Mouse (Mus musculus) spleen, postnatal 36 days (tissue): Measurements from ENCODE around the gene Dtl.
"Not testable (repeated sequence)": the region's sequence is repeated elsewhere in the genome, so short reads cannot be mapped to it uniquely, and the experiment has no call there.

Experiments used
- DNase-seq, 2 experiments: peaks; one replicate each; pipeline ENCODE4 v3.0.0; 2022; ENCODE audit warnings: low spot score in 2 of 2, mixed read lengths in 1 of 2

Dtl gene

DNA sequence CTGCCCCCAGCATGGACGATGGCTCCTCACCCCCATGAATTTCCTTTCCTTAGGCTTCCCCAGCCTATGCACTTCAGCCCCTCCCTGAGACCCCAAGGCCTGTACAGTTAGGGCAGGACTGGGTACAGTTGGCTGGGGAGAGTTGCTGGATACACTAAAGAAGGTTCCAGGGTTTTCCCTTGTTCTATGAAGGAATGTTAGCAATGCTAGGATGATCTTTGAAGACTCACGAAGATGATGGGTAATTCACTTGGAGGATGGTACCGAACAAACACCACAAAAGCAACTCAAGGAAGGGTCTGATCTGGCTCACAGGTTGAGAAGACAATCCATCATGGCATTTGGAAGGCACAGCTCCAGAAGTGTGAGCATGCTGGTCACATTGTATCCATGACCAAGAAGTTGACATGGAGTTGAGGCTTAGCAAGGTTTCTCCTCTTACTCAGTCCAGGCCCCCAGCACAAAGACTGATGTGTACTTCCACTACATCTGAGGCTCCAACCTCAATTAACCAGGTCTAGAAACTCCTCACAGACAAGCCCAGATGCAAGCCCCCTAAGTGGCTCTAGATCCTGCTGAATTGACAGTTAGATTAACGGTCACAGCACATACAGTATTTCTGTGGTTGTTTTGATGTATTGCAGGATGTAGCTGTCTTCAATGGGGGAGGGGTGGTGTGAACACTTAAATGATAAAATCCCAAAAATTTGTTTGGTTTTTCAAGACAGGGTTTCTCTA, 55.8 kb downstream of the Dtl start:
- DNase-seq: no peak

DNA sequence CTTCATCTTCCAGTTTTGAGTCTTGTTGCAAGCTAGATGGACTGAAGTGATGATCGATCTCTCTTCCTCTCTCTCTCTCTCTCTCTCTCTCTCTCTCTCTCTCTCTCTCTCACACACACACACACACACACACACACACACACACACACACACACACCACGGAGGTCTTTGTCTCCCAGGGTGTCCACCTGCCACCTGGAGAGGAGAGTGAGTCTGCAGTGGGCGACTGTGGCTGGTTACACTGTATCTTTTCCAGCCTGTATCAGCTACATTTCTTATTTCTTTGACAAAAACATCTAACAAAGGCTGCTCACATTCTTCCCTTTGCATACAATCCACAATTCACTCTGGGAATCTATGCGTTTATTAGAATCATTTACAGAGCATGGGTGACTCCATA, 56.4 kb downstream of the Dtl start:
- no peak for DNase-seq

DNA sequence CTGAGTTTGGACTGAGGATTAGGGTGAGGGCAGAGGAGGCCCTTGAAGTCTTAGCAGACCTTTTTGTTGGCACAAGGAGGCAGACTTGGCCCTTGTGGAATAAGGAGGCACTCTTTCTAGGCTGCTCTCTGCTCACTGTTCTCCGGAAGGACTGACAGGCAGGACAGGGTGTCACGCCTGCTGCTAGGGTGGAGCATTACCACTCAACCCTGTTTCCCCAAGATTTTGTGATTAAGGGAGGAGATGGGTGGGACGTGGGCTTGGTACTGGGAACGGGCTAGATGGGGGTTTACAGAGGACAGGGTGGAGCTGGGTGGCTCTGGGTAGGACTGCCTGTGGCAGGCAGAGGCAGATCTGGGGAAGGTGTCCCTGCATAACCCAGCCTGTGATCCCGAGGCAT, 57.4 kb downstream of the Dtl start:
- DNase-seq: no peak

DNA sequence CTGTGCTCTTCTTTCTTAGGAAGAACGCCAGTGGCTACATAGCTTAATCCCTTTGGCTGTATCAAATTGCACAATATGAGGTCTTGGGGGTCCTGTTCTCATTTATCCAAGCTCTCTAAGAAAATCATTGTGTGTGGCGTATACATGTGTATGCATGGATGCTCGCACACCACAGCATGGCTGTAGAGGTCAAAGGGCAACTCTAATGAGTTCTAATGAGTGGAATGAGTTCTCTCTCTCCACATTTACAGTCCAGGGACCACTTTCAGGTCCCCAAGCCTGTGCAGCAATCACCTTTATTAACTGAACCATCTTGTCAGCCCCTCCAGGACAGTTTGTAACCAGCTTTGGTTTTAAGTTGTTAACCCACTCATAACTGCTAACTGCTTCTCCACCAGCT, 58.3 kb downstream of the Dtl start:
- no peak for DNase-seq

DNA sequence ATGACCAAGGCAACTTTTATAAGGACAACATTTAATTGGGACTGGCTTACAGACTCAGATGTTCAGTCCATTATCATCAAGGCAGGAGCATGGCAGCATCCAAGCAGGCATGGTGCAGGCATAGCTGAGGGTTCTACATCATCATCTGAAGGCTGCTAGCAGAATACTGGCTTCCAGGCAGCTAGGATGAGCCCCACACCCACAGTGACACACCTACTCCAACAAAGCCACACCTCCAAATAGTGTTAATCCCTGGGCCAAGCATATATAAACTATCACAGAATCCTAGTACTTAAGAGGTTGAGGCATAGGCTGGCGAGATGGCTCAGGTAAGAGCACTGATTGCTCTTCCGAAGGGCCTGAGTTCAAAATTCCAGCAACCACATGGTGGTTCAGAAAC, 59.0 kb downstream of the Dtl start:
- not testable (repeated sequence) for DNase-seq

DNA sequence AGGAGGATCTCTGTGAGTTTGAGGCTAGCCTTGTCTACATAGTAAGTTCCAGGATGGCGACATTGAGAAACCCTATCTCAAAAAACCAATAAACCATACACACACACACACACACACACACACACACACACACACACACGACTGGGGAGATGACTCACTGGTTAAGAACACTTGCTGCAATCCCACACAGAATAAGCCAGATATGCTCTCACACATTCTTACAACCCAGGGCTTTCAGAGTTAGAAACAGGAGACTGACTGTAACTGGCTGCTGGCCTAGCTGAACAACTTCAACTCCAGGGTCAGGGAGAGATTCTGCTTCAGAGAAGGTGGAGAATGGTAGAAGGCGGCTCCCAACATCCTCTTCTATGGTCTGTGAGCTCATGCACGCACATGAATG, 62.1 kb downstream of the Dtl start:
- no peak for DNase-seq

DNA sequence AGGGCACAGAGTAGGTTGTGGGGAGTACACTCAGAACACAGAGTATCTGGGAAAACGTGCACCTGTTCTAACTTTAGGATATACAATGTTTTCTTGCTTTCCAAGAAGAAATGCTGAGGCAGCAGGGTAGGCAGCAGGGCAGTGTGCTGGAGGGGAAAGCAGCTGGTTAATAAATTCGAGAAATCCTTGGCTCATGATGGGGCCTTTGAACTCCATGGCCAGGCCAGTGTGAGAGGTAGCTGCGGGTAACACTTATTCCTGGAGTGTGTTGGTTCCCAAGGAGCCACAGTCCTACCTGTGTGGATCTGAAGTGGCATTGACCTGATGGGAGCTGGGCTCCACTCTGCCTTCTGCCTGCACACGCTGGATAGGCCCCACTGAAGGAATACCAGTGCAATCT, 63.0 kb downstream of the Dtl start:
- DNase-seq: no peak

DNA sequence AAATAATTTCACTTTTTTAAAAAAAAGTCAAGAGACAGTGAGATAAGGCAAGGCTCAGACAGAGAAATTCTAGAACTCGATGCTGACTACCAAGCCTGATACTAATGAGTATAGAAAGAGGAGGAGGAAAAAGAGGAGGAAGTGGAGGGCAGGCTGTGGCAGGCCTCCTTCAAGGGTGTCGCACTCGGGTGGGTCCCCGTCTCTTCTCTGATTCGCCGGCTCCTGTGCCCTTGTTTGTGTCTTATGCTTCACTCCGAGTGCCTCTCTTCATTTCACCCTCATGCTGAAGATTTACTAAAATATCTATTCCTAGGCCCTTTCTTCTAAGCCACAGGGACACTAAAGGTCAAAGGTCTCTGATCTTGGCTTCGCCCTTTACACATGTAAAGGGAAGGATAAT, 63.8 kb downstream of the Dtl start:
- peak; percentile 49 to 54 for DNase-seq

DNA sequence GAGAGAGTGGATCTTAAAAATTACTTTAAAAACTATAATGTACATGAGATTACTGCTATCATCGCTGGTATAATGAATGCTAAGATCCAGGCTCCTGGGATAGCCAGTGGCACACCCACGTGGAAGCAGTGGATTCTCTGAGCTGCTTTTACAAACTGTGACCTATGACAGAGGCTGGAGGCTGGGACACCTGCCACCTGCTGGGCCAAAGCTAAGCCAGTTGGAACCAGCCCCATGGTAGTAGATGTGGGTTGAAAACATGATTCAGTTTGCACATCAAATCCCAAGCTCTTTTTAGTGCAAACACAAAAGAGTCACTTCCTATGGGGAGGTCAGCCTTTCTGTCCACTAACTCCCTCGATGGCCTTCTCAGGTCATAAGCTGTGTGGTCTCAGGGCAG, 65.5 kb downstream of the Dtl start:
- no peak for DNase-seq

DNA sequence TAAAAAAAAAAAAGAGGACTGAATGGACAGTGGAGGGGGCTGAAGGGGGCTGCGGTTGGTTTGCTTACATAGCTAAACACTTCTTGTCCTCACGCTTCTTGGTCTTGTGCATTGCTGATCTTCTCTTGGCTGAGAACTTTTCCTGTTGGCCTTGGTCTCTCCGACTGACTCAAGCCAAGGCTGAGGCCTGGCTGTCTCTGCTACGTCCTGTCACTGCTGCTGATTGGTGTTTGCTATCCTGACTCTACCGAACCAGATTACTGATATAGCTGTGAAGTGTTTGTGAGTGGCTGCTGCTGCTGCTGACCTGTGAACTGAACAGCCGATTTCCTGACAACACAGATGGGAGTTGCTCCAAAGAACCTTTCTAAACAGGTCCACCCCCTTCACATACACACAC, 66.2 kb downstream of the Dtl start:
- DNase-seq: no peak

DNA sequence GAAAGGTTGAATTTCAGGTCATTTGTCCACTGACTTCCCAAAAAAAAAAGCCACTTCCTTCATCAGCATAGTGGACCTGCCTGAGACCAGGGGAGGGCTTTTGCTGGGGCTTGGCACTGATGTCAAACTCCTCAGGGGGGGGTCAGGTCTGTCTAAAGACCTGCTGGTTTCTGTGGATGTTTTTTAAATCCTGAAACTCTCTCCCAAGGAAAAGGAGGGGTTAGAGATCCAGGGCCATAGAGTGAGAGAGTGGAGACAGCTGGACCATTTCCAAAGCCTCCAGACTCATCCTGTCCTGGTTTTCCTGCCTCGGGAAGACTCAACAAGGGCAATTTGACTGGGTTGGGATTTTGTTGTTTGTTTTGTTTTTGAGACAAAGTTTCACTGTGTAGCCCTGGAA, 68.6 kb downstream of the Dtl start:
- no peak for DNase-seq

DNA sequence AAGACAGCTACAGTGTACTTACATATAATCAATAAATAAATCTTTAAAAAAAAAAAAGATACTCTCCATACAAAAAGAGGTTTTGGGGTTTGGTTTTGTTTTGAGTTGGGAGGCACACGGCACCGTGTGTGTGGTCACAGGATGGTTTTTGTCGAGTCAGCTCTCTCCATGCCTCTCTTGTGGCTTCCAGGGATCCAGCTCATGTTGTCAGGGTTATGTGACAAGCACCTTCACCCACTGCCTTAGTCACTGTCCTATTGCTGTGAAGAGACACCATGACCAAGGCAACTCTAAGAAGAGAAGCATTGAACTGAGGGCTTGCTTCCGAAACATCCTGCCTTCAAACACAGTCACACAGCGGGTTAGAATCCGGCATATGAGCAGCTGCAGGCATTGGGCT, 75.7 kb downstream of the Dtl start:
- DNase-seq: no peak

DNA sequence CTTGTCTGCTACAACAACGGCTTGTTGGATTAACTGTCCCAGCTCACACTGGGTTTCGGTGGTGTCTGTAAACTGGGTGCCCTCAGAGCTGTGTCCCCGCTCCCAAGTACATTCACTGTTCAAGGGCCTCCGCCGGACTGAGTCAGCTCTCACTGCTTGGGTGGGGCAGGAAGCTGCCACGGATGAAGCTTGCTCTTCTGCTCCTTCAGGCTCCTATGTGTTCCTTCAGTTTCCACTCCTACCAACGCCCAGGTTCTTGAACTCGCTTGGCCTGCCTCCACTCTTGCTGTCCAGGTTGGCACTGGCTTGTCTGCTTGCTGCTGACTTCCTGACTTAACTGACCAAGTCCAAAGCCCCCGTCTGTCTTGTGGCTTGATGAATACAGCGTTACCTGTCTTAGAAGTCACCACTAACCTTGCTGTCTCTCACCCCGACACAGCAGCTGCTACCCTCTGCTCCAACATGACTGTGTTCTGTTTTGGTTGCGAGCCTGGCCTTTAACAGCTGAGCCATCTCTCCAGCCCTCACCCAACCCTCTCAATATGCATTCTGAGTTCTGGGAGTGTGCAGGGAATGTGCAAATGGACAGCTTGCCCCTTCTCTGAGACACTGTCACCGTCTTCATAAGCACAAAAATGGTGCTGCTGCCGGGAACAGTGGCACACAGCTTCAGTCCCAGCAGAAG, 76.9 kb downstream of the Dtl start:
- DNase-seq: no peak

DNA sequence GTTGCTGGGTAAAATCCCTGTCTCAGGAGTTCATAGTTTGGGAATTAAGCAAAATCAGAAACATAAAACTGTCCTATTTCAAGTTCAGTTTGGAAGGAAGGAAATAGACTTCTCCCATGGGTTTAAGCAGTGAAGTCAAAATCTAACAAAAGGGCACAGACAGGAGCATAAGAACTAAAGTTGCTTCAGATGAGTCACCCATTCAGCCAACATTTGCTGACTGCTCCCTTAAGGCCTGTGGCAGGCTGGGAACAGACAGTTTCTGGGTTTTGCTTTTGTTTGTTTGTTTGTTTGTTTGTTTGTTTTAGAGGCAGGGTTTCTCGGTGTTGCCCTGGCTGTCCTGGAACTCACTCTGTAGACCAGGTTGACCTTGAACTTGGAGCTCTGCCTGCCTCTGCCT, 78.7 kb downstream of the Dtl start:
- DNase-seq: no peak

DNA sequence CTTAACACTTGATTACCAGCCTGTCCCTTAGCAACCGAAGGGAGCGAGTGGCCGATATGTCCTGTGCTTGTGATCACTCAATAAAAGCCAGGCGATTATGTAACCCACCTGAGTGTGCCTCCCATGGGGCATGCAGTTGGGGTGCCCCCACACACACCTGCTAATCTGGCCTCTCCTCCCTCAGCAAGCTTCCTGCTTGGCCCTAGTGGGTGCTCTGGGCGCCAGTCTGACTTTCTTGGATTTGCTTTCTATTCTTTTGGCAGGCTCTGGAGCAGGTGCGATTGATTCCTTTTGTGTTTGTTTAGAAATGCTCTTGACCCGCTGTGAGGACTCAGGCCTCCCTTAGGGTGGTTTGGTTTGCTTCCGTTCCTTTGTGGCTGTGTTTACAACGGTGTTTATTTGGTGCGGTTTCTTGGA, 80.3 kb downstream of the Dtl start:
- no peak for DNase-seq

DNA sequence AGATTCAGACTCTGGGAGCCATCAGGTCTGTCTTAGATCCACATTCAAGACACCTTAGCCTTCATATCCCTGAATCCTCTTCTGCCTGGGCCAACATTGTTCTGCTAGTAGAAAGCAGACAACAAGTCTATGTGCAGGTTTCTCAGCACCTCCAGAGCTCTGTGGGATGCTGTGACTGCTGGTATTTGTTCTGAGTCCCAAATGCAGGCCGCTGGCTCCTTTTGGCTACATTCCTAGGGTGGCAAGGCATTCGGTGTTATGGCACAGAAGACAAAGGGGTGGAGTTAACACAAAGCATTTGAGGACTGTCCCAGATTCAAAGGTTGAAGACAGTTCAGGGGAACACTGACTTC, 81.1 kb downstream of the Dtl start:
- no peak for DNase-seq

DNA sequence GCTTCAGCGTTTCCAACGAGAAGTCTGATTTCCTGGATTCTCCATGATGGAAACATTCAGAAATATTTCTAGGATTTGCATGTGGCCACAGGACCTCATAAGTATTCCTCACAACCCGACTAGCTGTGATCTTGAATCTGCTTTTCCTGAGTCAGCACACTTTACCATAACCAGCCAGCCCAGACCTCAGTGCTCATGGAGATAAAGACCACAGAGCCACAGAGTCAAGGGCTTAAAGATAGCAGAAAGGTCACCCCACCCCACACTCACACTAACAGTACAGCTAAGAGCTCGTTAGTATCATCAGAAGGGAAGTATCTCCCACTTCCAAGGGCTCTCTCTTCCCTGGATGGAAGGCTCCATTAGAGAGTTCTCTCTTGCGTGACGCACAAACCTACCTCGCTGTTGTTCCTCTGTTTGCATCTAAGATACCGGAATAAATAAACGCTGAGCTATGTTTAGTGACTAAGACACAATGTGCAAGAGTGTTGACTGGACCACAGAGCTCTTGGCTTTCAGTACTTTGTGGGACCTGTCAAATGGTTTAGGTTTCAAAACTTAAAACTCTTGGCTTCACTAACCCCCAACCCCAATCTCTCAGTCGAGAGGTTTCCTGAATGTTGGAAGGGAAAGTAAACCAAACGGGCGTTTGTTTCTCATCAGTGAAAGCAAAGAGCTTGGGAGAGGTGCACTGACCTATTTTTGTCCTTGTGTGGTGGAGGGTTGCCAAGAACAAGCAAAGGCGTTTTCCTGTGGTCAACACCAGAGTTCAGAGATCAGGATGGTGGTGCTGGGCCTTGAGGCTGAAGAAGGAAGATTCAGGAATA, 81.7 kb downstream of the Dtl start:
- DNase-seq: no peak

DNA sequence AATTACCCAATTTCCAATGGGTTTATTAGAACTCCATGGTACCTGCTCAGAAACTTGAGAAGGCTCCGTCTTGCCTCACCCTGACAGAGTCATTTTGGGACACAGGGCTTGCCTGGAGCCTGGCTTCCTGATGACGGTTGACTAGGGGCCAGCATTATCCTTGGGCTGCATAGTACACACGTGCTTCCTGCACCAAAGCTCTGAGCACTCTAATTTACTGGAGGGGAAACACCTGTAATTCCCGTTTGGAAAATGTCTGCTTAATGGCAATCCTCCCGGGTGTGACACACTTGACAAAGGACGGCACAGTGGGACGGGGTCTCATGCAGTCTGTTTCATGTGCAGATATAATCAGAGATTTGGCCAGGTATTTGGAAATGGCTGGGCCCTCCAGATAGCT, 84.9 kb downstream of the Dtl start:
- no peak for DNase-seq
